Mouse (Mus musculus) embryonic facial prominence, embryonic 14.5 days (tissue): ENCODE results near the gene Lpcat3. TPM values are rescaled to one million over a fixed set of nuclear protein-coding genes. Genes with fewer than 3 reads are reported as not detected.

Experiments used
- ATAC-seq: fragments of 200-750 bp; cut with Nextera tagmentation; 2 replicates; pipeline ENCODE4 v1.8.0; 2017; ENCODE audit warnings: low read depth, moderate number of reproducible peaks, moderate TSS enrichment
- DNase-seq: peaks from one replicate; pipeline ENCODE4 v3.0.0-alpha.2; 2015; ENCODE audit warnings: low spot score
- H3K27ac ChIP-seq: fragments of 300-500 bp; sonication (generic); replicated peaks from 2 replicates; pipeline ENCODE4 v1.5.1; 2014; ENCODE audit warnings: low read depth, mild to moderate bottlenecking, low read length, moderate library complexity
- H3K27me3 ChIP-seq: fragments of 300-500 bp; sonication (generic); replicated peaks from 2 replicates; pipeline ENCODE4 v1.6.1; 2014; ENCODE audit warnings: low read length; ENCODE audit not compliant: control insufficient read depth, insufficient read depth
- H3K36me3 ChIP-seq: fragments of 300-500 bp; sonication (generic); 2 replicates; pipeline ENCODE4 v1.6.1; 2014; ENCODE audit warnings: low read length, mixed read lengths; ENCODE audit not compliant: control insufficient read depth, insufficient read depth
- H3K4me1 ChIP-seq: fragments of 300-500 bp; sonication (generic); 2 replicates; pipeline ENCODE4 v1.6.1; 2014; ENCODE audit warnings: antibody characterized with exemption, low read length; ENCODE audit not compliant: control insufficient read depth, insufficient read depth
- H3K4me2 ChIP-seq: fragments of 300-500 bp; sonication (generic); 2 replicates; pipeline ENCODE4 v1.6.1; 2014; ENCODE audit warnings: low read depth, mild to moderate bottlenecking, low read length, moderate library complexity, mixed read lengths
- H3K4me3 ChIP-seq: fragments of 300-500 bp; sonication (generic); 2 replicates; pipeline ENCODE4 v1.5.1; 2014; ENCODE audit warnings: low read depth, mild to moderate bottlenecking, low read length
- H3K9ac ChIP-seq: fragments of 300-500 bp; sonication (generic); 2 replicates; pipeline ENCODE4 v1.6.1; 2014; ENCODE audit warnings: low read depth, mild to moderate bottlenecking, low read length, moderate library complexity, mixed read lengths
- H3K9me3 ChIP-seq: fragments of 300-500 bp; sonication (generic); 2 replicates; pipeline ENCODE4 v1.6.1; 2016; ENCODE audit warnings: low read length; ENCODE audit not compliant: control insufficient read depth
- WGBS: fragments of 180-500 bp; shearing (Covaris S2); extraction: QIAGEN DNeasy Blood & Tissue Kit; methylation state at CpG from one replicate; pipeline ENCODE4 v1.1.7; 2014; 5-methylcytosine and 5-hydroxymethylcytosine counted together
- polyA plus RNA-seq: library from polyadenylated mRNA; unstranded; fragments of >200 nt; fragmentation: Nextera tagmentation; extraction: Ambion mirVana; gene quantifications from 2 replicates; pipeline ENCODE4 v1.2.1, GENCODE M21; 2014

The Lpcat3 gene
- polyA plus RNA-seq, 1 experiment from 2014 or later = 48.1 TPM

DNA sequence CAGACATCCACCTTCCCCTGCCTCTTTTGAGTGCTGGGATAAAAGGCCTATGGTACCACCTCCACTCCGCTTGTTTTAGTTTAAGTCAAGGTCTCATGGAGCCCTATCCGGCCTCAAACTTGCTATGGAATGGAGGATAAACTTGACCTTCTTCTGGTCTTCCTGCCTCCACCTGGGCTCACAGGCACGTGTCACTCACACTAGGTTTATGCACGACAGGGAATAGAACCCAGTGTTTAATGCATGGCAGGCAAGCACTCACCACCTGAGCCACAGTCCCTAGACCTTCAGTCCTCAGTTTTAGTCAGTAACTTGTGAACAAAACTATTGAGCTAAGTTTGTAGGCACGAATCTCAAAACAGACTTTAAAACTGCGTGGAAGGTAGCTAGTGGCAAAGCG is 68.2 kb downstream of the Lpcat3 start:
- H3K27me3 ChIP-seq = no peaks in the 10 kb centered on the region
- 79% methylated on average over 7 of the region's 7 CpGs for WGBS
- DNase-seq (no peak), ATAC-seq (no peak)
- H3K4me3 ChIP-seq = no peak overlapping the region
- H3K9ac ChIP-seq = no peak overlapping the region
- no peaks in the 10 kb centered on the region for H3K36me3 ChIP-seq
- H3K9me3 ChIP-seq = no peaks in the 10 kb centered on the region
- H3K27ac ChIP-seq = no peak overlapping the region
- no peaks in the 10 kb centered on the region for H3K4me1 ChIP-seq
- no peak overlapping the region for H3K4me2 ChIP-seq

DNA sequence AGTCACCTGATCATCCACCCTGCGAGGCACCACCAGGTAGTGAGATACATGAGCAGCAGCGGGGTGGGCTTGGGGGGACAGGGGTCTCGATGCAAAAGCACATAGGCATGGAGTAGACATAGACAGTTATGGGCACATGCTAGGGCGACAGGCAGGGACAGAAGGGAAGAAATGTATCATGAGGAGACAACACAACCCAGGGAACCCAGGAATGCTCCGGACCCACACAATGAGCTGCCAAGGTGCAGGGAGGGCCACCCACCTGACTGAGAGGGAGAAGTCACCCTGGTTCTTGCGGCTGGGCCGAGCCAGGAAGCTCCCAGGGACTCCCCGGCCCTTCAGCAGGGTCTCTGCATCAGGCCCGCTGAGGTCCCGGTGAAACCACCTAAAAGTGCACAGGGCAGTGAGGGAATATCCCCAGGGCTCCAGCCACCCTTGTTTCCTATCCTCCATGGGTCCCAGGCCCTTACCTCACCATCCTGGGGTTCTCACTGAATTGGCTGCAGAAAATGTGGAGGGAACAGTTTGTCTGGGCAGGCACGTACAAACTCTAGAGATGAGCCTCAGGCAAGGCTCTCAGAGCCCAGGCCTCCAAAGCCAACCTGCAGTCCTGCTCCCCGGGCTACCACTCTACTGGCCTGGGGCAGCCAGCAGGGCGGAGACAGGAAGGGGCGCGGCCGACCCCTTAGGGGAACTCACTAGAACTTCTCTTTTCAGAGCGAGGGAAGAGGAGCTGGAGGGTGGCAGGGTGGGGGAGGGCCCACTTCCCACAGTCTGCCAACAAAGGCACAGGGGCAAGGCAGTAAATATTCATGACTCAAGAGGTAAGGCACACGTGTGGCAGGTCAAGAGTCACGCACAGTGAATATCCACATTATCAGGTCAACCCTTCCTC is 69.9 kb downstream of the Lpcat3 start:
- 44% methylated on average over 16 of the region's 19 CpGs for WGBS

DNA sequence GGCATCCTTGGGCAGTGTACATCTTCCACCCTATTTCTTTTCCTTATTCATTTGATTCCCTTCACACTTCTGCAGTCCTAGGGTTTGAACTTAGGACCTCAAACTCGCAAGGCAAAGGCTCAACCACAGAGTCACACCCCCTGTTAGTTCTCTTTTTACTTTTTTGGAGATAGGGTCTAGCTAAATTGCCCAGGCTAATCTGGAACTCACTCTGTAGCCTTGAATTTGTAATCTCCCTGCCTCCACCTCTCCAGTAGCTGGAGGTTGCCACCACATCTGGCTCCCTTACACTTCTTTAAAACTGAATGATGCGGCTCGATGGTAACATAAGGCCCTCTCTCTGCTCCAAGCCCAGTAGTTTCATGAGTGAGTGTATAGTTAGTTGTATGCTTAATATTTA is 71.6 kb downstream of the Lpcat3 start:
- 84% methylated on average over 3 of the region's 3 CpGs for WGBS
- no peak for ATAC-seq
- no peak overlapping the region for H3K27ac ChIP-seq
- H3K36me3 ChIP-seq = no peaks in the 10 kb centered on the region
- no peak overlapping the region for H3K9ac ChIP-seq
- no peak overlapping the region for H3K4me2 ChIP-seq
- no peaks in the 10 kb centered on the region for H3K9me3 ChIP-seq
- peaks cover 8% of the 10 kb centered on the region for H3K4me1 ChIP-seq
- DNase-seq = no peak
- no peak overlapping the region for H3K4me3 ChIP-seq
- no peaks in the 10 kb centered on the region for H3K27me3 ChIP-seq

More for the DNA sequence above, 69.9 kb downstream of the Lpcat3 start:
- Histone ChIP-seq H3K27me3 (no peaks in the 10 kb centered on the region), H3K4me1 (no peaks in the 10 kb centered on the region), H3K36me3 (no peaks in the 10 kb centered on the region), H3K9ac (no peak overlapping the region), H3K9me3 (no peaks in the 10 kb centered on the region), H3K4me3 (no peak overlapping the region), H3K4me2 (no peak overlapping the region), H3K27ac (no peak overlapping the region)
- DNase-seq (no peak), ATAC-seq (no peak)

DNA sequence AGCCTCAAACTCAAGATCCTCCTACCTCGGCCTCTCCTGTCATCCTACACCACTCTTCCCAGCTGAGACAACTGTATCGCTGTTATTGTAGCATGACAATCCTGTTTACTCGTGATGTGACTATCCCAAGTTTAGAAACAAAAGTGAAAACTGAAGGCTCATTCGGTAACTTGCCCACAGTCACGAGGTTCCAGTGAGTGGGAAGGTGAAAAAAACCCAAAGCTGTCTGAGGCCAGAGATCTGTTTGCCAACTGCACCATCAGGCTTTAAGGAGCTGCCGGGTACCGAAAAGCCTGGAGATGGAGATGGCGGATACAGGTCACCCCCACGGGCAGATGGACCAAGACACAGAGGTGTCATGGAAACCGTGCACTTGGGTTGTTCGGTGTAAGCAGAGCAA is 74.2 kb downstream of the Lpcat3 start:
- 90% methylated on average over 11 of the region's 11 CpGs for WGBS
- H3K27me3 ChIP-seq = no peaks in the 10 kb centered on the region

DNA sequence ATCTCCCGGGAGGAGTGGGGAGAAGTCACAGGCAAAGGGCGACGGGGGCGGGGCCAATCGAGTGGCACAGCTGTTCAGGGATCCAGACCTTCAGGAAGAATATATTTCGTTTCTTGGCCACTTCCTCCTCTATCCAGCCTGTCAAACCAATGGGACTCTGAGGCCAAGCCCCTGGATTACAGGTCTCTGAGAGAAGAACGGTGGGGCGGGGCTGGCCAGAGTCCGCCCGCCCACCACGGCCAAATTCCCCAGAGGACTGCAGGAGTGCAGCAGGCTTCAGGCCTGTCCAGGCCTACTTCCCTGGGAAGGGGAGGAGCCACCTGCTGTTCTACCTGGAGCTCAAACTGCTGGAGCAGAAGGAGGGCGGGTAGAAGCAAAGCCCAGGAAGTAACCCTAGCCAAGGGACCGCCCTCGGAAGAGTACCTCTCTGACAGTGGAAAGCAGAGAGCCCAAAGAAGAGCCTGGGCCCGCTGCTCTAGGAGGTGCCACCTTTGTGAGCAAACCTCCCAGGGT is 75.7 kb downstream of the Lpcat3 start, which contains the start of gene Ptpn6:
Gene Ptpn6 (minus strand): TSS at position 204 of the 513 bp plus-strand sequence.
- DNase-seq = peak; percentile 87
- Histone ChIP-seq H3K27ac (peak within 1 kb of the TSS; percentile 97), H3K27me3 (no peaks in the 10 kb centered on the region), H3K4me3 (no peak within 1 kb of the TSS), H3K36me3 (peaks cover 14% of the 10 kb centered on the region), H3K4me2 (peak within 1 kb of the TSS; percentile 2; the same call in 1 of the 2 replicates), H3K9ac (peak within 1 kb of the TSS; percentile 2; the same call in 1 of the 2 replicates), H3K4me1 (peaks cover 16% of the 10 kb centered on the region), H3K9me3 (no peaks in the 10 kb centered on the region)
- peak; percentile 56 for ATAC-seq
- WGBS = 26% methylated on average over 13 of the region's 15 CpGs

More for the DNA sequence above, 74.2 kb downstream of the Lpcat3 start:
- Histone ChIP-seq H3K4me2 (no peak overlapping the region), H3K27ac (no peak overlapping the region), H3K9ac (no peak overlapping the region), H3K4me1 (peaks cover 16% of the 10 kb centered on the region), H3K4me3 (no peak overlapping the region), H3K9me3 (no peaks in the 10 kb centered on the region), H3K36me3 (no peaks in the 10 kb centered on the region)
- ATAC-seq (no peak), DNase-seq (no peak)

DNA sequence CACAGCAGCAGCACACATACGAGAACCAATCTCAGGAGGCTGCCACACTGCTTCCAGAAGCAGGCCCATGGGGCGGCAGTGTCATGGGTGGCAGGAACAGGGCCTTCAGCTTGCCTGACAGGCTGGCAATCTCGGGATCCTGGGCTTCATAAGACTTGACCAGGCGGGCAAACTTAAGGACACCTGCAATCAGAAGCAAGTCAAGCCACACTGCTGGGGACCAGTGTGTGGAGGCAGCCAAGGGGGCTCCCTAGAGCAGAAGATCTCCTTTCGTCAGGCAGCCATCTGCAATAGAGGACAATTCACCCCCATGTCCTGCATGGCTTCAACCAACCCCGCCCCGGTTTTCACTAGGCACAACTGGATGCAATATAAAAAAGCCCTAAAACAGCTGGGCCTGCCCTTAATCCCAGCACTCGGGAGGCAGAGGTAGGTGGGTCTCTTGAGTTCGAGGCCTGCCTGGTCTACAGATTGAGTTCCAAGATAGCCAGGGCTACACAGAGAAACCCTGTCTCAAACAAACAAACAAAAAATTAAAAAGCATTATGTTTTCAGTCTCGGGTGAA is 76.5 kb downstream of the Lpcat3 start:
- Histone ChIP-seq H3K9ac (no peak overlapping the region), H3K27ac (peak overlapping the region; percentile 97; the same call in 1 of the 2 replicates), H3K4me3 (no peak overlapping the region), H3K4me2 (peak overlapping the region; percentile 87; the same call in 1 of the 2 replicates), H3K4me1 (peaks cover 16% of the 10 kb centered on the region), H3K9me3 (no peaks in the 10 kb centered on the region), H3K27me3 (no peaks in the 10 kb centered on the region), H3K36me3 (peaks cover 22% of the 10 kb centered on the region)
- ATAC-seq (no peak), DNase-seq (no peak)
- WGBS = 83% methylated on average over 10 of the region's 10 CpGs

DNA sequence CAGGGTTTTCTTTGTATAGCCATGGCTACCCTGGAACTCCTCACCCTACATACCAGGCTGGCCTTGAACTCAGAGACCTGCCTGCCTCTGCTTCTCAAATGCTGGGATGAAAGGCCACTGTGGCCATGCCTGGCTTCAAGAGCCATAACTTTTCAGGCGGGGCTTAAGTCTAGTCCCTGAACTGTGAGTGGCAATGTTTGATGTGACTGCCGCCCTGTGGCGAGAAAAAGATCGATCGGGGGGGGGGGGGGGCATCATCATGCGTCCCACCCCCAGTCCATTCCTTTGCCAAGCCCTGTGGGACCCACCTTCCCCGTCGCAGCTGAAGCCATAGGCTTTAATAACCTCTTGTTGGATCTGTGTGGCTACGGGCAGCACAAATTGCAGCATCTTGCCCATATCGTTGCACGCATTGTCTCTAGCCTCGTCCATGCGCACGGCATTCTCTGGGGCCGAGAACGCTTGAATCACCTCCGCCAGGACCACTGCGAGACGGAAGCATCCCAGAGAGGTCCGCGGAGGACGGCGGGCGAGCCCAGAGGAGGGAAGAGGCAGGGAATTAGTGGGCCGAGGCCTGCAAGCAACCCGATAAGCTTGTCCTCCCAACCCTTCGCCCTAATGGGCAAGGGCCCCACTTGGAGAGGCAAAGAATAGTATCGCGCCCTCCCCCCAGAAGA is 77.5 kb downstream of the Lpcat3 start:
- H3K4me2 ChIP-seq = peak overlapping the region; percentile 87
- WGBS = 1% methylated on average over 28 of the region's 29 CpGs
- DNase-seq (peak; percentile 88), ATAC-seq (peak; percentile 14)
- H3K4me1 ChIP-seq = peaks cover 18% of the 10 kb centered on the region
- no peaks in the 10 kb centered on the region for H3K27me3 ChIP-seq
- peak overlapping the region; percentile 97 for H3K27ac ChIP-seq
- peaks cover 31% of the 10 kb centered on the region for H3K36me3 ChIP-seq
- H3K4me3 ChIP-seq = peak overlapping the region; percentile 54
- H3K9me3 ChIP-seq = no peaks in the 10 kb centered on the region
- H3K9ac ChIP-seq = peak overlapping the region; percentile 86
